Mouse (Mus musculus) midbrain, embryonic 12.5 days (tissue): ENCODE data around the gene Fbxo46. TPM values are rescaled to one million over a fixed set of nuclear protein-coding genes. Genes with fewer than 3 reads are reported as not detected.

Experiments
- microRNA counts: library from miRNA; unstranded; fragments of <30 nt; microRNA quantifications from one replicate; lab custom pipeline; 2017
- microRNA-seq: library from miRNA; unstranded; fragments of <30 nt; microRNA quantifications from one replicate; pipeline ENCODE4, GENCODE M21; 2017
- polyA plus RNA-seq: library from polyadenylated mRNA; unstranded; fragments of >200 nt; fragmentation: Nextera tagmentation; extraction: Ambion mirVana; gene quantifications from 2 replicates; pipeline ENCODE4 v1.2.1, GENCODE M21; 2016

Gene Fbxo46
- polyA plus RNA-seq, 1 experiment from 2014 or later: 20.6 TPM

MicroRNAs encoded within 50 kb of the gene (microRNA counts, 519-probe panel; counts per million panel counts)
- microRNA mmu-miR-330 (lab: Ali Mortazavi, UCI): not detected

Small RNA genes within 50 kb of the gene (microRNA-seq; reads per million reads assigned to microRNA genes)
- gene Mir3100 (not detected), gene Mir330 (612 reads per million, percentile 73 among the genes with 10 or more reads in this experiment)

Other genes starting within 250 kb of the Fbxo46 start
- 2.5 and 4.2 TPM in 2 replicates for gene Pglyrp1, start 248.5 kb upstream of the Fbxo46 start, polyA plus RNA-seq
- gene Ccdc61, start 209.4 kb upstream of the Fbxo46 start, polyA plus RNA-seq: 34.7 and 38.7 TPM in 2 replicates
- 12.0 and 13.5 TPM in 2 replicates for gene Nova2, start 194.0 kb upstream of the Fbxo46 start, polyA plus RNA-seq
- 0.20 and 0.33 TPM in 2 replicates for gene Nanos2, start 132.5 kb upstream of the Fbxo46 start, polyA plus RNA-seq
- 5.3 and 6.1 TPM in 2 replicates for gene Mypop, start 128.6 kb upstream of the Fbxo46 start, polyA plus RNA-seq
- 41.6 and 43.1 TPM in 2 replicates for gene Irf2bp1, start 115.8 kb upstream of the Fbxo46 start, polyA plus RNA-seq
- 0.09 and 0.10 TPM in 2 replicates for gene Foxa3, start 96.3 kb upstream of the Fbxo46 start, polyA plus RNA-seq
- gene Sympk, start 95.5 kb upstream of the Fbxo46 start, polyA plus RNA-seq: 51.5 and 53.5 TPM in 2 replicates
- gene Rsph6a, start 65.2 kb upstream of the Fbxo46 start, polyA plus RNA-seq: not detected in 2 replicates
- gene Dmwd, start 43.6 kb upstream of the Fbxo46 start, polyA plus RNA-seq: 20.8 and 21.0 TPM in 2 replicates
- 11.2 and 11.7 TPM in 2 replicates for gene Dmpk, start 36.0 kb upstream of the Fbxo46 start, polyA plus RNA-seq
- gene Six5, start 25.3 kb upstream of the Fbxo46 start, polyA plus RNA-seq: 7.4 and 7.9 TPM in 2 replicates
- gene Gm4969, start 1.5 kb upstream of the Fbxo46 start, polyA plus RNA-seq: 1.1 and 1.3 TPM in 2 replicates
- gene Qpctl, start 29.4 kb downstream of the Fbxo46 start, polyA plus RNA-seq: 21.0 and 22.0 TPM in 2 replicates
- 136 and 139 TPM in 2 replicates for gene Snrpd2, start 29.9 kb downstream of the Fbxo46 start, polyA plus RNA-seq
- 2.1 and 3.4 TPM in 2 replicates for gene Gipr, start 46.3 kb downstream of the Fbxo46 start, polyA plus RNA-seq
- 5.4 and 6.0 TPM in 2 replicates for gene Eml2, start 56.6 kb downstream of the Fbxo46 start, polyA plus RNA-seq
- gene Gpr4, start 92.7 kb downstream of the Fbxo46 start, polyA plus RNA-seq: 1.6 and 2.0 TPM in 2 replicates
- 41.8 and 43.7 TPM in 2 replicates for gene Opa3, start 108.5 kb downstream of the Fbxo46 start, polyA plus RNA-seq
- 44.9 and 47.1 TPM in 2 replicates for gene Vasp, start 152.0 kb downstream of the Fbxo46 start, polyA plus RNA-seq
- 0.20 and 0.32 TPM in 2 replicates for gene Ppm1n, start 160.2 kb downstream of the Fbxo46 start, polyA plus RNA-seq
- gene Rtn2, start 162.8 kb downstream of the Fbxo46 start, polyA plus RNA-seq: 74.6 and 79.7 TPM in 2 replicates
- 0.20 TPM in 1 of 2 replicates, not detected in the other for gene Fosb, start 190.2 kb downstream of the Fbxo46 start, polyA plus RNA-seq
- 103 and 114 TPM in 2 replicates for gene Ercc1, start 224.9 kb downstream of the Fbxo46 start, polyA plus RNA-seq
- gene Cd3eap, start 239.6 kb downstream of the Fbxo46 start, polyA plus RNA-seq: 19.1 and 20.6 TPM in 2 replicates
- gene Ppp1r13l, start 239.9 kb downstream of the Fbxo46 start, polyA plus RNA-seq: 3.6 and 4.1 TPM in 2 replicates